8 mouse cellular contexts compared by ENCODE assay signal in the genomic region with DNA sequence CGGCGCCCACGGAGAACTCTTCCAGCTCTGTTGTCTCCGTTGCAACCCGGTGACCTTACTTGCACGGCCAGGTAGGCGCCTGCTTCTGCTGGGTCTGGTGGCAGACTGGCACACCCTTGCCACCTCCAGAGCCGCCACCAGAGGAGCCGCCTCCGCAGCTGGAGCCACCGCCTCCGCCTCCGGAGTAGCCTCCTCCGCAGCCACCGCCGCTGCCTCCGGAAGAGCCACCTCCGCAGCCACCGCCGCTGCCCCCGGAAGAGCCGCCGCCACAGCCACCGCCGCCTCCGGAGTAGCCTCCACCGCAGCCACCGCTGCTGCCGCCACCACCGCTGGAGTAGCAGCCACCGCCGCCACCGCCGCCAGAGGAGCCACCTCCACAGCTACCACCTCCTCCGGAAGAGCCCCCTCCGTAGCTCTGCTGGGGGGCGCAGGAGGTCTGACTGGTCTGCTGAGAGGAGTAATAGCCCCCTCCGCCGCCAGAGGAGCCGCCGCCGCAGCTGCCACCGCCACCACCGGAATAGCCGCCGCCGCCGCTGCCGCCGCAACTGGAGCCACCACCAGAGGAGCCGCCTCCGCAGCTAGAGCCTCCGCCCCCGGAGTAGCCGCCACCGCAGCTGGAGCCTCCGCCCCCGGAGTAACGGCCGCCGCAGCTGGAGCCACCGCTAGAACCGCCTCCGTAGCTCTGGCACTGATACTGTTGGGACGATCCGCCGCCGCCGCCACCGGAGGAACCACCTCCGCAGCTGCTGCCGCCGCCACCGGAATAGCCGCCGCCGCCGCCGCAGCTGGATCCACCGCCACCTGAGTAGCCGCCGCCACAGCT. TPM values are rescaled to one million over a fixed set of nuclear protein-coding genes. Genes with fewer than 3 reads are reported as not detected.
DNase-seq lines count a peak whose midpoint lies in the region; ATAC-seq and TF ChIP-seq lines count a peak whose summit lies in the region.

No protein-coding gene starts in this region.

- H3K27ac ChIP-seq in gastrocnemius, adult 2 months, result no peak overlapping the region
- peak overlapping the region; percentile 96 for H3K27ac ChIP-seq in hindbrain, embryonic 15.5 days (replicated peaks)

- no peaks in the 10 kb centered on the region for H3K36me3 ChIP-seq in hindbrain, embryonic 15.5 days

- H3K9ac ChIP-seq in hindbrain, embryonic 15.5 days, result peak overlapping the region; percentile 92

- DNase-seq in Muller cell, postnatal 12 days (ENCODE audit: inconsistent ontology term), result peak; percentile 54
- peak; percentile 31 to 57 for DNase-seq in cerebellum, postnatal 14 days
- peak; percentile 79 for DNase-seq in gastrocnemius, adult 2 months
- DNase-seq in left cerebral cortex, adult 18-20 months (ENCODE audit: low spot score in 2 of 2), result peak; percentile 62 to 72
- DNase-seq in lung, postnatal 25 days (ENCODE audit: low spot score), result peak; percentile 50
- peak; percentile 2 for DNase-seq in skeletal muscle tissue, adult 2 months (ENCODE audit: low read depth, low spot score)

- peak overlapping the region; percentile 74 for H3K4me2 ChIP-seq in hindbrain, embryonic 15.5 days

- intact Hi-C loops in gastrocnemius, adult 2 months (cut with DNase I), result no loop called here

- peaks cover 18% of the 10 kb centered on the region for H3K27me3 ChIP-seq in hindbrain, embryonic 15.5 days

- peak overlapping the region; percentile 84 for H3K4me3 ChIP-seq in gastrocnemius, adult 2 months
- peak overlapping the region; percentile 83 for H3K4me3 ChIP-seq in hindbrain, embryonic 15.5 days

- peak; percentile 13 for TF ChIP-seq CTCF in gastrocnemius, adult 2 months (IDR thresholded peaks at IDR 0.05)

- peaks cover 20% of the 10 kb centered on the region for H3K4me1 ChIP-seq in hindbrain, embryonic 15.5 days (replicated peaks)

- WGBS in hindbrain, embryonic 15.5 days, result under 1% methylated on average over 79 of the region's 82 CpGs

- H3K9me3 ChIP-seq in hindbrain, embryonic 15.5 days, result no peaks in the 10 kb centered on the region

- peak; percentile 91 for ATAC-seq in hindbrain, embryonic 15.5 days (ENCODE audit: low FRiP score, low read depth)
- ATAC-seq in inflammation-experienced regulatory T-cells, adult 6 months, result no peak

RNA-seq across cellular contexts. Expression of a gene that starts 2.3 kb away (rescaled TPM):
- not detected for total RNA-seq in gastrocnemius, adult 2 months (2021)
- 8.7 and 12.1 TPM in 2 replicates for polyA plus RNA-seq in hindbrain, embryonic 15.5 days (2015; fragmentation: Nextera tagmentation; extraction: Ambion mirVana)
- 1 to 10 TPM; 2.7 to 3.1 TPM for total RNA-seq in left cerebral cortex, adult 18-20 months (2021)
- not detected for polyA plus RNA-seq in inflammation-experienced regulatory T-cells, adult 6 months (2017; shearing (Covaris generic))

RNA-seq across cellular contexts. Expression of a gene that starts 43.1 kb away (rescaled TPM):
- not detected for total RNA-seq in gastrocnemius, adult 2 months (2021)
- not detected in 2 replicates for polyA plus RNA-seq in hindbrain, embryonic 15.5 days (2015; fragmentation: Nextera tagmentation; extraction: Ambion mirVana)
- total RNA-seq in left cerebral cortex, adult 18-20 months (2021), result not detected
- not detected for polyA plus RNA-seq in inflammation-experienced regulatory T-cells, adult 6 months (2017; shearing (Covaris generic))

Comparison
In these comparisons a context has a peak if more than half of its experiments do, and no peak if none do; other contexts are left out.
1. DNase-seq: peak in every context shown above with its lines; median percentile 79 in gastrocnemius, adult 2 months; 67 in left cerebral cortex, adult 18-20 months; 54 in Muller cell, postnatal 12 days; 50 in lung, postnatal 25 days; 44 in cerebellum, postnatal 14 days; 2 in skeletal muscle tissue, adult 2 months.